Mouse (Mus musculus) Patski (cell line): ENCODE measurements at regions not wholly inside any gene's neighbourhood (a gene's known extent, or its start where the extent isn't known, plus 50 kb on each side); places are given as distances from the start of the nearest gene placed in this dataset.

Experiments used
- ATAC-seq: fragments of 100-300 bp; one replicate; pipeline ENCODE4 v1.8.0; 2021
- CTCF ChIA-PET: fragments of 350-600 bp; sonication (Branson Sonifier 250); formaldehyde crosslinking; loops from one replicate; lab custom pipeline; 2022; ENCODE audit warnings: inconsistent platforms; lab: Charles Lee
- POLR2A ChIA-PET: fragments of 350-600 bp; sonication (Branson Sonifier 250); formaldehyde crosslinking; loops from one replicate; lab custom pipeline; 2022; ENCODE audit warnings: antibody characterized with exemption, inconsistent platforms; lab: Charles Lee
- DNase-seq: peaks from one replicate; pipeline ENCODE4 v3.0.0-alpha.2; 2011; ENCODE audit warnings: low read depth, low spot score
- H3K27me3 ChIP-seq: fragments of 371-371 bp; one replicate; pipeline ENCODE4 v1.5.1; 2021
- CTCF ChIP-seq: fragments of 100-300 bp; IDR thresholded peaks from one replicate; pipeline ENCODE4 v1.5.1; 2021
- in situ Hi-C: fragments of 300-500 bp; cut with MboI; formaldehyde crosslinking; loops from 3 replicates; pipeline ENCODE4 v1.11.1; 2018; ENCODE audit warnings: low pct_unique_long_range_greater_than_20kb, mixed read lengths

- CTCF ChIA-PET, result no interaction called here
- DNase-seq, result no peak
- no peaks in the 10 kb centered on the region for H3K27me3 ChIP-seq
- no peak for TF ChIP-seq CTCF
- no peak for ATAC-seq
- POLR2A ChIA-PET, result no interaction called here
- in situ Hi-C loops, result no loop called here
These were observed 99.6 kb upstream of the Mc3r start for GRCm38 (mm10) chr2:172148736-172149135.

DNA sequence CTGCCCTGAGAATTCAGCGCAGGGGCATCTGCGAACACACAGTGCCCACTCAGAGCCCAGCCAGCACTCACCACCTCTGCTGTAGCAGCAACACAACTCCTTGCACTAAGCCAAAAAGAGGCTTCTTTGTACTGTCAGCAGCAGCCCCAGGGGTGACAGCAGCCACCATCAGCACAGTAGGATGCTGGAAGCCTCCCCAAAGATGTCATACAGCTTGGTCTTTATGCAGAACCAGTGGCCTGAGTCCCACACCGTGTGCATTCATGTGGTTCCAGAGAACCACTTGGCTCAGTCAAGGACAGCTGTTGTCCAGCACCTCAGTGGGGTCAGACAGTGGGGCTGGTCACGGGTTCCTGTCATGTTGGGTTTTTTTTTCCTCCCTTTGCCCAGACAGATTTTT, 98.6 kb upstream of the Mc3r start:
- CTCF ChIA-PET, result no interaction called here
- ATAC-seq (no peak), DNase-seq (no peak)
- H3K27me3 ChIP-seq, result no peaks in the 10 kb centered on the region
- no peak for TF ChIP-seq CTCF
- POLR2A ChIA-PET, result no interaction called here
- in situ Hi-C loops, result no loop called here

DNA sequence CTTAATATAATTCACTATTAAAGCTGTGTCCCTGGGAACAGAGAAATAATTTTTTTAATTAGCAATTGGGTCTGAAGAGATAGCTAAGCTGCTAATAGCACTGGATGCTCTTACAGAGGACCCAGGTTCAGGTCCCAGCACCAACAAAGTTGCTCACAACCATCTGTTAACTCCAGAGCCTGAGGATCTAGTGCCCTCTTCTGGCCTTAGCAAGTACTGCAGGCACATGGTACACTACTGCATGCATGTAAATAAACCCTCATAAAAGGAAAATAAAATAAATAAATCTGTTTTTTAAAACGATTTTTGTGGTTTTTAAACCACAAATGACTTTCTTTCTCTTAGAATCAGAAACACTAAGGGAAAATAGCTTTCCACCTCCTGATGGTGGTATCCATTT, 97.4 kb upstream of the Mc3r start:
- TF ChIP-seq CTCF, result no peak
- ChIA-PET CTCF (no interaction called here), POLR2A (no interaction called here)
- in situ Hi-C loops, result no loop called here
- ATAC-seq (no peak), DNase-seq (no peak)
- H3K27me3 ChIP-seq, result no peaks in the 10 kb centered on the region

DNA sequence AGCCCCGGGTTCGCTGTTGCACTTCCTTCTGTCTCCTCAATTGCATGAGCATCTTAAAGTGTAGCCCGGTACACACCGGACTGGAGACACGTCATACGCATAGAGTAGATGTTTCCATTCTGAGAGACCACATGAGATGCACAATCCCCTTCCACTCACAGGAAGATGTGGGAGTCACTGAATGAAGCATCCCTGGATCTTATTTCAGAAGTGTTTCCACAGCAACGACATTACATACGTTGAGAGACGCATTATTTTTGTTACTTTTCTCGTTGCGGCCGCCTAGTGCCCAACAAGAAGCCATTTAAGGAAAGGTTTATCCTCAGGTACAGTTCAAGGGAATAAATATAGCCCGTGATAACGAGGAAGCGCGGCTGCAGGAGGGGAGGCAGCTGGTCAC, 88.4 kb upstream of the Mc3r start:
- no peak for TF ChIP-seq CTCF
- CTCF ChIA-PET, result no interaction called here
- ATAC-seq (no peak), DNase-seq (no peak)
- POLR2A ChIA-PET, result no interaction called here
- H3K27me3 ChIP-seq, result no peaks in the 10 kb centered on the region
- in situ Hi-C loops, result no loop called here

- no peak for DNase-seq
- no peak for TF ChIP-seq CTCF
- in situ Hi-C loops, result no loop called here
- no peaks in the 10 kb centered on the region for H3K27me3 ChIP-seq
- POLR2A ChIA-PET, result no interaction called here
- CTCF ChIA-PET, result no interaction called here
- no peak for ATAC-seq
These were observed 70.9 kb upstream of the Mc3r start for GRCm38 (mm10) chr2:172177371-172177770.

GRCm38 (mm10) chr2:172179301-172179700, 69.0 kb upstream of the Mc3r start:
- DNase-seq, result no peak

DNA sequence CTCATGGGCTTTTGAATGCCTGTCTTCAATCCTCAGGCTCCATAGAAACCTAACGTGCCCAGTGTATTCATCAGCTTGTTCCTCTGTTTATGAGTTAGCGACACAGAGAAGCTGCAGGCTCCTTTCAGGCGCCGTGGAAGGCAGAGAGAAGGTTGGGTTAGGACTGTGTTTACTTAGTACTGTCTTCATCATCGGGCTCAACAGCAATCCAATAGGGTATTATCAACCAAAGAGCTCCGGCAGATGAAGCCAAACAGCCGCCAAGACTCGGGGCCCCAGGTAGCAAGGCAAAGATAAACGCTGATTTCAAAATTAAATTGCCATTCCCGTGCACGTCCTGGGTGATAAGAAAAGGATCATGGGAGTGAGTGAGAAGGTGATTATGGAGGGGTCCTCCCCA, 50.5 kb upstream of the Mc3r start:
- ATAC-seq, result no peak
- in situ Hi-C loops, result no loop called here
- no peak for TF ChIP-seq CTCF
- no peaks in the 10 kb centered on the region for H3K27me3 ChIP-seq
- CTCF ChIA-PET, result no interaction called here
- no peak for DNase-seq
- POLR2A ChIA-PET, result no interaction called here

More at GRCm38 (mm10) chr2:172179301-172179700, 69.0 kb upstream of the Mc3r start:
- no peak for TF ChIP-seq CTCF
- ChIA-PET CTCF (no interaction called here), POLR2A (no interaction called here)
- H3K27me3 ChIP-seq, result no peaks in the 10 kb centered on the region
- in situ Hi-C loops, result no loop called here
- no peak for ATAC-seq
